Mouse (Mus musculus) testis, adult 2 months (tissue): ENCODE measurements at regions not wholly inside any gene's neighbourhood (a gene's known extent, or its start where the extent isn't known, plus 50 kb on each side); places are given as distances from the start of the nearest gene placed in this dataset.

Experiments used
- CTCF ChIP-seq: fragments of 200-500 bp; IDR thresholded peaks from 2 replicates; pipeline ENCODE4 v1.5.1; 2012; ENCODE audit warnings: low read depth, mild to moderate bottlenecking, inconsistent platforms, low read length, moderate library complexity; ENCODE audit not compliant: control insufficient read depth, insufficient read depth, insufficient replicate concordance
- POLR2A ChIP-seq: fragments of 200-500 bp; IDR thresholded peaks from 2 replicates; pipeline ENCODE4 v1.6.1; 2012; ENCODE audit warnings: low read depth, mild to moderate bottlenecking, inconsistent platforms, low read length, moderate library complexity; ENCODE audit not compliant: control insufficient read depth

DNA sequence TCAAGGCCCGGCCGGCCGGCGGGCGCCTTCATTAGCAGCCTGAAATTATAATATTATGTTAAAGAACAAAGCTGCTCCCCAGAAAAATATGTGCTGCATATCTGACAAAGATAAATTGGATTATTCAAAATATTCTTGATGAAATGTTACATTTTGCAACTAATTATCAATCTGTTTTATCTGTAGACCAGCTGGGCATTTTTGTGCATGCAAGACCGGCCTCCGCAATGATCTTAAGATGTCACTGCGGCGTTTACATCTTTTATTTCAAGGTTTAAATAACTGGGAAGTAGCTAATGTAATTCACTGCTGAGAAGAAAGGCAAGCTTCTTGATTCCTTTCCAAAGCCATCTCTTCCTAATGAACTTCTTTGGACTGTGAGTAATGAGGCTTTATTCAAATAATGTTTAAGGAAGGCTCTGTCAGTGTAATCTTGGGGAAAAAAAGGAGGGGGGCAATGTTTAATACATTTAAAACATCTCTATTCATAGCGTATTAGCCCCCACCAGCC is 137.7 kb upstream of the Mki67 start:
- no peak for TF ChIP-seq POLR2A
- TF ChIP-seq CTCF, result no peak
